Mouse (Mus musculus) liver, embryonic 14.5 days (tissue): ENCODE measurements around the gene Ankrd12. TPM values are rescaled to one million over a fixed set of nuclear protein-coding genes. Genes with fewer than 3 reads are reported as not detected.

Experiments used
- ATAC-seq: fragments of 200-750 bp; cut with Nextera tagmentation; 2 replicates; pipeline ENCODE4 v1.8.0; 2017; ENCODE audit warnings: moderate number of reproducible peaks, mild to moderate bottlenecking, moderate library complexity; ENCODE audit not compliant: insufficient read depth
- DNase-seq, 3 experiments: peaks; one replicate each; pipeline ENCODE4 v3.0.0-alpha.2; 2012 to 2013; ENCODE audit warnings: low read depth in 3 of 3, low spot score in 3 of 3
- H3K27ac ChIP-seq: fragments of 300-500 bp; sonication (generic); 2 replicates; pipeline ENCODE4 v1.5.1; 2014; ENCODE audit warnings: moderate library complexity, mild to moderate bottlenecking, control low read depth, inconsistent platforms
- H3K27me3 ChIP-seq: fragments of 300-500 bp; sonication (generic); 2 replicates; pipeline ENCODE4 v1.6.1; 2014; ENCODE audit warnings: mild to moderate bottlenecking, low read length, moderate library complexity; ENCODE audit not compliant: control insufficient read depth, insufficient read depth
- H3K36me3 ChIP-seq: fragments of 300-500 bp; sonication (generic); replicated peaks from 2 replicates; pipeline ENCODE4 v1.6.1; 2014; ENCODE audit warnings: low read depth; ENCODE audit not compliant: control insufficient read depth, insufficient read depth
- H3K4me1 ChIP-seq, 2 experiments: fragments of 200-500 bp in 1 of 2; fragments of 300-500 bp in 1 of 2; sonication (generic) in 1 of 2; replicated peaks; 2 replicates each; pipeline ENCODE4 v1.6.1; 2012 to 2014; ENCODE audit warnings: antibody characterized with exemption in 1 of 2, inconsistent platforms in 1 of 2, low read length in 1 of 2; ENCODE audit not compliant: control insufficient read depth in 2 of 2, insufficient read depth in 2 of 2
- H3K4me2 ChIP-seq: fragments of 300-500 bp; sonication (generic); 2 replicates; pipeline ENCODE4 v1.6.1; 2014; ENCODE audit warnings: low read depth, mild to moderate bottlenecking, control low read depth, moderate library complexity
- H3K4me3 ChIP-seq, 2 experiments: fragments of 200-500 bp in 1 of 2; fragments of 300-500 bp in 1 of 2; sonication (generic) in 1 of 2; 2 replicates each; pipeline ENCODE4 v1.5.1; 2012 to 2014; ENCODE audit warnings: low read depth in 2 of 2, low read length in 2 of 2, mild to moderate bottlenecking in 2 of 2, control low read depth in 1 of 2, inconsistent platforms in 1 of 2, moderate library complexity in 1 of 2; ENCODE audit not compliant: insufficient read depth in 1 of 2
- H3K9ac ChIP-seq: fragments of 300-500 bp; sonication (generic); replicated peaks from 2 replicates; pipeline ENCODE4 v1.6.1; 2014; ENCODE audit warnings: mild to moderate bottlenecking, control low read depth, moderate library complexity
- H3K9me3 ChIP-seq: fragments of 300-500 bp; sonication (generic); 2 replicates; pipeline ENCODE4 v1.6.1; 2016; ENCODE audit warnings: low read length, mixed read lengths; ENCODE audit not compliant: control insufficient read depth
- CTCF ChIP-seq: IDR thresholded peaks from 2 replicates; pipeline ENCODE4 v1.5.1; 2016; ENCODE audit warnings: antibody characterized with exemption, low read depth, control low read depth
- EP300 ChIP-seq: IDR thresholded peaks from 2 replicates; pipeline ENCODE4 v1.6.1; 2016; ENCODE audit warnings: antibody characterized with exemption, low read depth
- WGBS: fragments of 180-500 bp; shearing (Covaris S2); extraction: QIAGEN DNeasy Blood & Tissue Kit; methylation state at CpG from one replicate; pipeline ENCODE4 v1.1.7; 2014; ENCODE audit not compliant: insufficient replicate concordance; 5-methylcytosine and 5-hydroxymethylcytosine counted together
- polyA plus RNA-seq, 2 experiments: library from polyadenylated mRNA; depleted of rRNA in 1 of 2; stranded (reverse) in 1 of 2; unstranded in 1 of 2; fragments of >200 nt; fragmentation: Nextera tagmentation in 1 of 2; extraction: Ambion mirVana in 1 of 2; gene quantifications; 2 replicates each; pipeline versions ENCODE4 v1.2.1 to v1.2.3; 2012 to 2014

Gene Ankrd12
- polyA plus RNA-seq, 2 experiments, result 2.7 to 6.2 TPM

DNA sequence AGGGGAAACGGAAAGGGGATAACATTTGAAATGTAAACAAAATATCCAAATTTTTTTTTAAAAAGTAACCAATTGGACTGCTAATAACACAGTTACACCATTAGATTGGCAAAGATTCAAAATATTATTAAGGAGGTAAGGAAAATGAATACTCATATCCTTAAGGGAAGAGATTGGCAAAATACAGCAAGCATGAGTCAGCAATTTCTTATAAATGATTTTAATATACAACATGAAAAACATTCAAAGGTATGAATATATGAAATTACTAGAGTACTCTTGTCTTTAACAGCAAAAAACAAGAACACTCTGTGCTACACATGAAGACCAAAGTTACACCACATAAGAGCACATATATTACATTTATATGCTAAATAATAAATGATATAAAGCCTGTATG is 8.1 kb upstream of the Ankrd12 start:
- H3K9me3 ChIP-seq, result no peaks in the 10 kb centered on the region
- DNase-seq (no peak), ATAC-seq (no peak)
- WGBS, result 85% methylated on average over 1 of the region's 1 CpGs
- H3K4me2 ChIP-seq, result no peak overlapping the region
- no peak overlapping the region for H3K9ac ChIP-seq
- no peaks in the 10 kb centered on the region for H3K4me1 ChIP-seq
- no peak overlapping the region for H3K27ac ChIP-seq
- H3K27me3 ChIP-seq, result no peaks in the 10 kb centered on the region
- peaks cover 34% of the 10 kb centered on the region for H3K36me3 ChIP-seq
- no peak overlapping the region for H3K4me3 ChIP-seq
- no peak for TF ChIP-seq CTCF
- TF ChIP-seq EP300, result no peak

DNA sequence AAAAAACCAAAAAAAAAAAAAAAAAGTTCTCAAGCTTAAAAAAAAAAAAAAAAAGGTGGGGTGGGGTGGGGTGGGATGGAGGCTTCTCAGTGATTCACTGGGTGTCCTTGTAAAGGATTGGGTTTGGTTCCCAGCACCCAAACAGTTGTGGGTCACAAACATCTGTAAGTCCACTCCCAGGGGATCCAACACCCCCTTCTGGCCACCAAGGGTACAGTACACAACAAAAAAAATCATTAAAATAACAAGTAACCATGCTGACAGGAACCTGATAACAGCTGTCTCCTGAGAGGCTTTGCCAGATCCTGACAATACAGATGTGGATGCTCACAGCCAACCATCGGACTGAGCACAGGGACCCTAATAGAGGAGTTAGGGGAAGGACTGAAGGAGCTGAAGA is 7.6 kb upstream of the Ankrd12 start:
- no peak overlapping the region for H3K4me3 ChIP-seq
- 63% methylated on average over 1 of the region's 1 CpGs for WGBS
- H3K27ac ChIP-seq, result no peak overlapping the region
- H3K9me3 ChIP-seq, result no peaks in the 10 kb centered on the region
- H3K4me2 ChIP-seq, result no peak overlapping the region
- peaks cover 34% of the 10 kb centered on the region for H3K36me3 ChIP-seq
- TF ChIP-seq EP300 (no peak), CTCF (peak; percentile 28)
- no peaks in the 10 kb centered on the region for H3K4me1 ChIP-seq
- no peak for DNase-seq
- H3K9ac ChIP-seq, result no peak overlapping the region
- ATAC-seq, result no peak
- H3K27me3 ChIP-seq, result no peaks in the 10 kb centered on the region

DNA sequence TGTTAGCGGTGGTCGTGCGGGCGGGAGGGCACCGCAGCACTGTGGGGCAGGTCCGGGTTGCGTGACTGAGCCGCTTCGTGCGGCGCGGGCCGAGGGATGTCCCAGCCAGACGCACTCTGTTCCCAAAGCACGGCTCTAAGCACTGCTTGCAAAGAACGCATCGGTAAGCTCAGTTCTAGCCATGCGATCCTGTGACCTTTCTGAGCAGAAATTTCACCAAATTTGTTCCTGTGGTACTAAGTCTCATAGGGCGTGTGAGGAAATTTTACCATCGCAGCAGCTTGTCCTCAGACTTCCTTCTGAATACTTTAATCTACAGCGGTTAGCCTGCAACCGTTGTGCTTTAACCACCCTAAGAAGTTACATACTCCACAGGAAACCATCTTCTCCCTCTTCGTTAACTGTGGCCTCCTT is 555 bp upstream of the Ankrd12 start:
- no peaks in the 10 kb centered on the region for H3K9me3 ChIP-seq
- H3K27me3 ChIP-seq, result no peaks in the 10 kb centered on the region
- ATAC-seq (peak; percentile 36), DNase-seq (peak in 1 of 3 experiments; percentile 11)
- TF ChIP-seq EP300 (no peak), CTCF (no peak)
- H3K4me2 ChIP-seq, result peak overlapping the region; percentile 79
- peak overlapping the region; percentile 2; the same call in 1 of the 2 replicates for H3K27ac ChIP-seq
- H3K36me3 ChIP-seq, result peaks cover 5% of the 10 kb centered on the region
- peak overlapping the region; percentile 64 for H3K9ac ChIP-seq
- WGBS, result under 1% methylated on average over 23 of the region's 23 CpGs
- H3K4me3 ChIP-seq, result peak overlapping the region; percentile 72 to 92
- H3K4me1 ChIP-seq, result peaks cover 5 to 8% of the 10 kb centered on the region in 2 experiments; a peak in 2 of 4 replicates

DNA sequence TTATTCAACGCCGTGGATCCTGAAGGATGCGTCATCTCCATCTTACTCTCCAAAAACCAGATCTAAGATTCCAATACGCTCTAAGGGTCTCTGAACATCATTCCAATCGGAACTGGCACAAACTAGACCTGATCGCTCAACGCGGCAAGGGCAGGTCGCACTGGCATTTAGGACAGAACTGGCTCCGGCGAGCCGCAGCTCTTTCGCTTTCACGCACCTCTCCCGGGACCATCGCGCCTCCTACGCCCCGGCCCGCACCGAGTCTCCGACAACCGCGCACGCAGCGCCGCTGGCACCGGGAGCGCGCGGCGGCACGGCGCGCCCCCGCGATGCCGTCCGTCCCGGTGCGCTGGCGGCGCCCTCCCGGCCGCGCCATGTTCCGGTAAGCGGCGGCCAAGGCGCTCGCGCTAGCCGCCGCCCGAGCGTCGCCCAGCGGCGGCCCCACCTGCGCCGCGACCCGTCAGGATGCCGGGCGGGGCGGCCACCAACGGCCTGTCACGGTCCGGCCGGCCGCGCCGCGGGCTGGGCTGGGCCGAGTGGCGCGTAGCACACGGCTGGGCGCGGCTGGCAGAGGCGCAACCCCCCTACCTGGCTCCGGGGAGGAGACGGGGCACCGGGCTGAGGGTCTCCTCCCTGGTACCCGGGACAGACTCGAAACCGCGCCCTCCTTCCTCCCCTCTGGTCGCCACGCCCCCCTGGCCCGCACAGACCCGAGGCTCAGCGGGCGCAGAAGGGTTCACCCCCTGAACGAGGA is 538 bp downstream of the Ankrd12 start:
- Histone ChIP-seq H3K4me3 (peak overlapping the region; percentile 92 to 98), H3K36me3 (peaks cover 5% of the 10 kb centered on the region), H3K27me3 (no peaks in the 10 kb centered on the region), H3K4me1 (peaks cover 5 to 8% of the 10 kb centered on the region in 2 experiments; a peak in 2 of 4 replicates), H3K4me2 (peak overlapping the region; percentile 79), H3K9me3 (no peaks in the 10 kb centered on the region), H3K9ac (peak overlapping the region; percentile 80), H3K27ac (peak overlapping the region; percentile 85)
- under 1% methylated on average over 85 of the region's 95 CpGs for WGBS
- TF ChIP-seq CTCF, result no peak
- no peak for TF ChIP-seq EP300
- ATAC-seq (peak; percentile 80), DNase-seq (peak; percentile 30 to 37 (median 35))

DNA sequence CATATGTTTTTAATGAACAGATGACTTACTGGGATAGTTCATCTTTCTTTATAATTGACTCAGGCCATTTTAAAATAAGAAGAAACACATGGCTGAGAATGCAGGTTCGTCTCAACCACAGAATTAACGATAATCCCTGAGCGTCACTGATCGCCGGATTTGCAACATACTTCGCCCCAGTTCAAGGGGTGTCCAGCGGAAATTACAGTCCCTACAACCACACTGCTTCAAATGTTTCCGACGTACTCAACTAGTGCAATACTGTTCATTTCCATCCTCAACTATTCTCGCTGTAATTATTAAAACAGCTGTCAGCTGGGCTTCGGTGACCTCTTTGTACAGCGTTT is 1.1 kb downstream of the Ankrd12 start:
- no peaks in the 10 kb centered on the region for H3K27me3 ChIP-seq
- WGBS, result 8% methylated on average over 12 of the region's 12 CpGs
- peak overlapping the region; percentile 85 for H3K27ac ChIP-seq
- ATAC-seq (no peak), DNase-seq (peak in 1 of 3 experiments; percentile 10)
- peak overlapping the region; percentile 79 for H3K4me2 ChIP-seq
- peaks cover 5% of the 10 kb centered on the region for H3K36me3 ChIP-seq
- peak overlapping the region; percentile 92 to 98 for H3K4me3 ChIP-seq
- TF ChIP-seq CTCF, result no peak
- no peak for TF ChIP-seq EP300
- H3K4me1 ChIP-seq, result peaks cover 5 to 8% of the 10 kb centered on the region in 2 experiments; a peak in 2 of 4 replicates
- H3K9me3 ChIP-seq, result no peaks in the 10 kb centered on the region
- H3K9ac ChIP-seq, result peak overlapping the region; percentile 80
